Mouse (Mus musculus) ES-E14 (cell line): ENCODE results near the gene Emid1. TPM values are rescaled to one million over a fixed set of nuclear protein-coding genes. Genes with fewer than 3 reads are reported as not detected.

Source experiments
- DNase-seq: peaks from one replicate; pipeline ENCODE4 v3.0.0-alpha.2; 2013; ENCODE audit warnings: low read depth, low spot score
- H3K27ac ChIP-seq: 2 replicates; pipeline ENCODE4 v1.5.1; 2012; ENCODE audit warnings: low read depth, mild to moderate bottlenecking, low read length, moderate library complexity, mixed read lengths; ENCODE audit not compliant: poor library complexity, insufficient read depth, severe bottlenecking
- H3K36me3 ChIP-seq: 2 replicates; pipeline ENCODE4 v1.6.1; 2012; ENCODE audit warnings: mild to moderate bottlenecking, low read length, moderate library complexity, mixed read lengths; ENCODE audit not compliant: control insufficient read depth, poor library complexity, insufficient read depth, severe bottlenecking
- H3K4me1 ChIP-seq, 2 experiments: fragments of 150-350 bp in 1 of 2; sonication (generic) in 1 of 2; 2 replicates each; pipeline ENCODE4 v1.6.1; 2012; ENCODE audit warnings: low read length in 2 of 2, mild to moderate bottlenecking in 1 of 2, mixed read lengths in 1 of 2; ENCODE audit not compliant: control insufficient read depth in 2 of 2, insufficient read depth in 2 of 2, poor library complexity in 1 of 2
- H3K4me3 ChIP-seq, 2 experiments: fragments of 150-350 bp in 1 of 2; sonication (generic) in 1 of 2; 2 replicates each; pipeline ENCODE4 v1.5.1; 2012; ENCODE audit warnings: low read length in 2 of 2, low read depth in 1 of 2, mild to moderate bottlenecking in 1 of 2, mixed read lengths in 1 of 2; ENCODE audit not compliant: insufficient read depth in 1 of 2, poor library complexity in 1 of 2, severe bottlenecking in 1 of 2
- H3K9ac ChIP-seq: 2 replicates; pipeline ENCODE4 v1.6.1; 2012; ENCODE audit warnings: low read depth, mild to moderate bottlenecking, low read length, mixed read lengths; ENCODE audit not compliant: poor library complexity, insufficient read depth, severe bottlenecking
- H3K9me3 ChIP-seq: fragments of 150-350 bp; sonication (generic); 2 replicates; pipeline ENCODE4 v1.6.1; 2012; ENCODE audit warnings: low read depth, mild to moderate bottlenecking, low read length; ENCODE audit not compliant: control insufficient read depth, insufficient read depth
- CHD2 ChIP-seq: IDR thresholded peaks from 2 replicates; pipeline ENCODE4 v1.6.1; 2014; ENCODE audit warnings: mild to moderate bottlenecking, low read depth, low read length, inconsistent platforms
- HCFC1 ChIP-seq: IDR thresholded peaks from 2 replicates; pipeline ENCODE4 v1.6.1; 2012; ENCODE audit warnings: low read length, inconsistent platforms, borderline replicate concordance; ENCODE audit not compliant: insufficient read depth
- MAFK ChIP-seq: IDR thresholded peaks from 2 replicates; pipeline ENCODE4 v1.6.1; 2014; ENCODE audit warnings: mild to moderate bottlenecking, low read depth, low read length, inconsistent platforms; ENCODE audit not compliant: insufficient read depth
- ZC3H11A ChIP-seq: IDR thresholded peaks from 2 replicates; pipeline ENCODE4 v1.6.1; 2012; ENCODE audit warnings: low read depth, mild to moderate bottlenecking, inconsistent platforms, low read length, borderline replicate concordance
- ZNF384 ChIP-seq: IDR thresholded peaks from 2 replicates; pipeline ENCODE4 v1.6.1; 2012; ENCODE audit warnings: low read depth, low read length, inconsistent platforms
- in situ Hi-C, 2 experiments: fragments of 600-800 bp; cut with MboI; formaldehyde crosslinking; loops; one replicate each; pipeline ENCODE4 v1.15.1; 2025; ENCODE audit warnings: low sequenced_read_pairs in 2 of 2, inconsistent platforms in 1 of 2; ENCODE audit not compliant: unreplicated experiment in 2 of 2
- total RNA-seq: library from RNA; depleted of rRNA; stranded (reverse); fragments of 300-350 nt; gene quantifications from 2 replicates; pipeline ENCODE4 v1.2.3, GENCODE M21; 2012

Gene Emid1
- total RNA-seq, 1 experiment, result 2.7 TPM

DNA sequence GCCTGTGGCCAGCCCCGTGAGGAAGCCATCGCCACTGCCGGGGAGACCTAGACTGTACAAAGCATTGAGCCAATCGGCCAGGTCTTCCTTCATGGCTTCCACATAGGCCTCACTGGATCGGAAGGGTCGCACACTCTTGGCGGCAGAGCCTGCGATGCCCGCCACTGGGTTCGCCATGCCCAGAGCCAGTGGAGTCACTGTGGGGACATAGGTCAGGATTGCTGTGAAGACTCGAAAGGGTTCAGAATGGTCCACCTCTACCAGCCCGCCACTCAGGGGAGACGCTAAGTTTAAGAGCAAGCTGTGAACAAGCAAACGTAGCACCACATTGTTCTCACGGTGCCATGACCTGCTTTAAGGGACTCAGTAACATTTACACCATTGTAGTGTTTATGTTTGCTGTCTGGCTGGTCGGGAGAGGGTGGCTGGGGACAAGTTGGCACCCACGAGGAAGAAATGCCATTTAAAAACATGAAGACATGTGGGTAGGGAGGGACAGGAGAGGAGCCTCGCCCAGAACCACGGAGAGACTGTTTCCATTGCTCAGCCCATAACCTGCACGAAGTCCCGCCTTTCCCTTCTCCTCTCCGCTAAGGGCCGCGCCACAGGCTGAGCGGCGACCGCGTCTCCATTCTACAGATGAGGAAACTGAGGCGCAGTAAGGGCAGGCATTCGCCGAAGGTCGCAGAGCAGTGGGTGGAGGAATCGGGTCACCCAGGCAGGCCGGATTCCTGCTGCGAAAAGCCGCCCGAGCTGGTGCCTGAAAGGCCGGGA, 87.6 kb downstream of the Emid1 start:
- peaks cover 2 to 29% of the 10 kb centered on the region in 2 experiments; a peak in 3 of 4 replicates for H3K4me1 ChIP-seq

GRCm38 (mm10) chr11:5063561-5064281, 88.3 kb downstream of the Emid1 start:
- Histone ChIP-seq H3K9me3 (no peaks in the 10 kb centered on the region), H3K4me3 (peak overlapping the region; percentile 80 to 82; a peak in 3 of 4 replicates), H3K4me1 (peaks cover 7 to 36% of the 10 kb centered on the region in 2 experiments; a peak in 3 of 4 replicates), H3K9ac (peak overlapping the region; percentile 87), H3K27ac (no peak overlapping the region), H3K36me3 (peaks cover 23% of the 10 kb centered on the region)
- DNase-seq, result no peak
- in situ Hi-C loops, result no loop called here
- TF ChIP-seq HCFC1 (no peak), ZNF384 (no peak), CHD2 (no peak), ZC3H11A (no peak), MAFK (no peak)

More for the DNA sequence above, 87.6 kb downstream of the Emid1 start:
- DNase-seq, result no peak
- in situ Hi-C loops, result no loop called here
- Histone ChIP-seq H3K27ac (no peak overlapping the region), H3K9ac (peak overlapping the region; percentile 87), H3K36me3 (peaks cover 30% of the 10 kb centered on the region), H3K9me3 (no peaks in the 10 kb centered on the region), H3K4me3 (peak overlapping the region; percentile 80 to 82)
- TF ChIP-seq HCFC1 (peak; percentile 35; the same call in 1 of the 2 replicates), ZNF384 (no peak), CHD2 (no peak), MAFK (no peak), ZC3H11A (no peak)

GRCm38 (mm10) chr11:5062860-5063505, 89.1 kb downstream of the Emid1 start:
- Histone ChIP-seq H3K4me1 (peaks cover 7 to 37% of the 10 kb centered on the region in 2 experiments; a peak in 3 of 4 replicates), H3K36me3 (peaks cover 16% of the 10 kb centered on the region; the same call in 1 of the 2 replicates), H3K9me3 (no peaks in the 10 kb centered on the region), H3K4me3 (no peak overlapping the region), H3K9ac (no peak overlapping the region), H3K27ac (no peak overlapping the region)
- no peak for TF ChIP-seq HCFC1
- no peak for TF ChIP-seq MAFK
- TF ChIP-seq CHD2, result no peak
- no peak for TF ChIP-seq ZNF384
- no peak for TF ChIP-seq ZC3H11A
- no peak for DNase-seq
- in situ Hi-C loops, result no loop called here

DNA sequence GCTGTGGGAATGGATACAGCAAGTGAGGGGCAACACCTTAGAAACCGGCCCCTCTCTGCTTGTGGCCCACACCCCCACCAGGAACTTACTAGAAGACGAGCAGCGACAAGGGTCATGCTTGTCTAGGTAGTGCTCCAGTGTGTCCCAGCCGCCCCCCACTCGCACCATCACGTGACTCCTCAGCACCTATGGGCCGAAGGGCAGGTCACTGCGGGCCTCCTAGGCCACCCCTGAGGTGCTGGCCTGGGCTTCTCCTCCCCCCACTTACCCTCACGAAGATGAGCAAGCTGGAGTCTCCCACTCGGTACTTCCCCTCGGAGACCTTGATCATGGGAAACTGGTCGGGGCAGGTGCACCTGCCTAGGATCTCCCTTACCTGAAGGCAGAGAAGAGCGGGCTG, 89.7 kb downstream of the Emid1 start:
- in situ Hi-C loops, result no loop called here
- Histone ChIP-seq H3K9ac (0 out of 2 replicates have a peak overlapping the region, but pooled peaks have one; percentile 19), H3K4me3 (peak overlapping the region; percentile 3 to 50; a peak in 3 of 4 replicates), H3K27ac (no peak overlapping the region), H3K36me3 (peaks cover 16% of the 10 kb centered on the region; the same call in 1 of the 2 replicates), H3K4me1 (peaks cover 7 to 37% of the 10 kb centered on the region in 2 experiments; a peak in 3 of 4 replicates), H3K9me3 (no peaks in the 10 kb centered on the region)
- no peak for DNase-seq
- TF ChIP-seq MAFK, result no peak
- TF ChIP-seq HCFC1, result no peak
- TF ChIP-seq ZNF384, result no peak
- no peak for TF ChIP-seq CHD2
- no peak for TF ChIP-seq ZC3H11A
